Mouse (Mus musculus): ENCODE measurements at regions not wholly inside any gene's neighbourhood (a gene's known extent, or its start where the extent isn't known, plus 50 kb on each side); places are given as distances from the start of the nearest gene placed in this dataset.

DNA sequence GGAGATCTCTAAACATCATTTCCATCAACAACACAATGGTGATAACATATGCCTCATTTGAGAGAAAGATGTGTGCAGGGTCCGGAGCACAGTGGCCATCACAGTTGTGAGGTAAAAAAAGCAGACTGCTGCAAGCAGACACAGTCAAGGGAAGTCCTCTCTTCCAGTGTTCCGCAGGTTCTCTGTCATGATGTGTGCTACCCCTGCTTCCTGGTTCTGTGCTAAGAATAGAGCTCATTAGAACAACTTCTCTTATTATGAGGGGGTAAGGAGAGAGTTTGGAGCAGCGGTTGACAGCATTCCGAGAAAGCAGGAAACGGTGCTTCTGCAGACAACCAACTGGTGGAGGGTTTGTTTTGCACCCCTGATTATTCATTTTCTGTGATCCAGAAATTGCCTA lies 229.7 kb downstream of the Kif20b start:
- TF ChIP-seq POLR2A (IDR thresholded peaks at IDR 0.05; ENCODE audit: borderline replicate concordance, extremely low read depth, low read depth, low read length) (no peak), CTCF (IDR thresholded peaks at IDR 0.05; ENCODE audit: insufficient read depth, low read length) (no peak)
